Mouse (Mus musculus) G1E (cell line): ENCODE results near the gene Camta1.

Experiments
- CTCF ChIP-seq: IDR thresholded peaks from 2 replicates; pipeline ENCODE4 v1.5.1; 2012; ENCODE audit warnings: low read depth, low read length, inconsistent platforms, mixed read lengths
- GATA1 ChIP-seq: IDR thresholded peaks from 2 replicates; pipeline ENCODE4 v1.6.1; 2012; ENCODE audit warnings: borderline replicate concordance, low read length, inconsistent platforms, mixed read lengths
- POLR2AphosphoS5 ChIP-seq: IDR thresholded peaks from 2 replicates; pipeline ENCODE4 v1.6.1; 2012; ENCODE audit warnings: low read depth, low read length, inconsistent platforms; ENCODE audit not compliant: insufficient replicate concordance

GRCm38 (mm10) chr4:151603586-151603985 lies 258.1 kb downstream of the Camta1 start:
- TF ChIP-seq CTCF, result no peak
- TF ChIP-seq GATA1, result no peak
- no peak for TF ChIP-seq POLR2AphosphoS5
